Mouse (Mus musculus): ENCODE measurements around the gene Ppp2r5e.

Gene Ppp2r5e

GRCm38 (mm10) chr12:75552296-75552695 lies 43.7 kb downstream of the Ppp2r5e start:
- POLR2A ChIA-PET = interaction anchor here in 2 of 4 experiments (1.0 to 1.8 kb wide), 2 partner anchors 16 to 26 kb away, joined by 3 to 4 read pairs; no protein-coding TSS in a partner anchor
- CTCF ChIA-PET = interaction anchor here in 1 of 4 experiments (0.6 kb wide), 1 partner anchor 177 kb away, joined by 3 read pairs; no protein-coding TSS in a partner anchor

DNA sequence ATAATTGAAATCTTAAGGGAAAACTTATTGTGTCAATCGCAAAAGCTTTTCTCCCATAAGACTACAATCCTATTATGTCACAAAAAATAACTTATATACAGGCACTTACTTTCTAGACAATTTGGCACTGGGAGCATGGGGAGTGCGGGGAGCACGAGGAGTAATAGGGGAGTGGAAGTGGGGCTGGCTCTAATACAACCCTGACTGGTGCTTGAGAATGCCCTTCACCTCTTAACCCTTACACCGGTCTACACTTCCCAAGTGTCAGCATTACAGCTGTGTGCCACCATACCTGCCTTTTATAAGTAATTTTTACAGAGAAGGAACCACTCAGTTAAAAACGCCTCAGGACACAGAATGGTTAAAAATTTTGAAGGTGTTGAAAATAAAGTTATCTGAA lies 44.4 kb downstream of the Ppp2r5e start:
- CTCF ChIA-PET = no interaction called here
- POLR2A ChIA-PET = interaction anchor here in 2 of 4 experiments (0.6 to 1.8 kb wide), 3 partner anchors 9 to 26 kb away, joined by 3 to 4 read pairs (median 4); no protein-coding TSS in a partner anchor

DNA sequence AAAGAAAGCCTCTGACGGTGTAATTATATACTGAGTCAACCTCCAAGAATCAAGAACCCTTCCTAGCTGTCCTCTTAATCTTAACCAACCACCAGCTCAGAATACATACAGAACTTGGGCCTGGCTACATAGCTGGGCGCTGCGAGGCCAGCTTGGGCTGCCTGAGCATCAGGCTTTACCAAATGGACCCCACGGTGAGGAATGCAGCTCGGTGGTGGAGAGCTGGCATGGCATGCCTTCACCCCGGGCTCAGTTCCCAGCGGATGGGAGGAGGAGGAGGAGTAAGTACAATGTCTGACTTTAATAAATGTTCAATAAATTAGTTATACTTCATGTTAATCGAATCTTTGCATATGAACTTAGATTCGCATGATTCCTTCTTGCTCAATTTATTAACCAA lies 47.0 kb downstream of the Ppp2r5e start:
- POLR2A ChIA-PET = interaction anchor here in 2 of 4 experiments (1.0 to 1.7 kb wide), 4 partner anchors 11 to 47 kb away, joined by 3 to 6 read pairs (median 4); partner anchors contain the start of gene Ppp2r5e (in 1 of the 2)
- CTCF ChIA-PET = no interaction called here

DNA sequence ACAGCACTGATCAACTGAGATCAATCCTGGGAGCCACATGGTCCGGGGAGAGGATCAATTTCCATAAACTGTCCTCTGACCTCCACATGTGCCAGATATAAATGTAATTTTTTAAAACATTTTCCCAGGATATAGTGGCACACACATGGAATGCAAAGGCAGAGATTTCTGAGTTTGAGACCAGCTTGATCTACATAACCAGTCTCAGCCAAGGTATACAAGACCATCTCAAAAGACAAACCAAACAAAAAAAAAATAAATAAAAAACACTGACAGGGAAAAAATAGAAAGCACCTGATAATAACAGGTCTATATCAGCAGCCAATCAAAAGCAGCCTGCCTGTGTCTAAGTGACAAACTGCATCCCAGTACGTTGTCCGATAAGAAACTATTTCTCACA lies 48.9 kb downstream of the Ppp2r5e start:
- ChIA-PET POLR2A (interaction anchor here in 2 of 4 experiments (0.6 to 1.3 kb wide), 3 partner anchors 9 to 42 kb away, joined by 3 read pairs; no protein-coding TSS in a partner anchor), CTCF (no interaction called here)

GRCm38 (mm10) chr12:75546241-75546640 lies 49.8 kb downstream of the Ppp2r5e start:
- POLR2A ChIA-PET = interaction anchor here (0.7 to 1.1 kb wide), 4 partner anchors 9 to 94 kb away, joined by 3 read pairs; no protein-coding TSS in a partner anchor
- CTCF ChIA-PET = interaction anchor here in 1 of 4 experiments (1.1 kb wide), 1 partner anchor 26 kb away, joined by 3 read pairs; no protein-coding TSS in a partner anchor

GRCm38 (mm10) chr12:75545431-75545925 lies 50.6 kb downstream of the Ppp2r5e start:
- ChIA-PET POLR2A (interaction anchor here in 2 of 4 experiments (0.9 to 1.0 kb wide), 3 partner anchors 10 to 93 kb away, joined by 3 read pairs; no protein-coding TSS in a partner anchor), CTCF (no interaction called here)

GRCm38 (mm10) chr12:75544666-75545065 lies 51.4 kb downstream of the Ppp2r5e start:
- POLR2A ChIA-PET = interaction anchor here in 1 of 4 experiments (0.9 kb wide), 1 partner anchor 9 kb away, joined by 3 read pairs; no protein-coding TSS in a partner anchor
- CTCF ChIA-PET = no interaction called here

DNA sequence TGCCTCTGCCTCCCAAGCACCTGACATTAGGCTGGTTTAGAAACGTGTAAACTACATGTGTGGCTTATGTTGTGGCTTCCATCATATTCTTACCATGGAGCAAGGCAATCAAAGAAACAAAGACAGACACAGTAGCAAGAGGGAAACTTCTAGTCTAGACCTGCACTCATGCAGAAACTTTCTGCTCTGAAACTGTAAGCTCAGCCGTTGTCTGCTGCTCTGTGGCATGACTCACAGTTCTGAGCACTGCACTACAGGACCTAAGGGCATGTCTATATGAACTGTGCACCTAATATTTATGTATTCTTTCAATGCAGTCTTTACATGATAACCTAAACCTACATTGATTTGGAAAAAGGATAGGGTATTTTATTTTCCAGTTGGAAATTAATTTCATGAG lies 51.8 kb downstream of the Ppp2r5e start:
- CTCF ChIA-PET = no interaction called here
- POLR2A ChIA-PET = no interaction called here

DNA sequence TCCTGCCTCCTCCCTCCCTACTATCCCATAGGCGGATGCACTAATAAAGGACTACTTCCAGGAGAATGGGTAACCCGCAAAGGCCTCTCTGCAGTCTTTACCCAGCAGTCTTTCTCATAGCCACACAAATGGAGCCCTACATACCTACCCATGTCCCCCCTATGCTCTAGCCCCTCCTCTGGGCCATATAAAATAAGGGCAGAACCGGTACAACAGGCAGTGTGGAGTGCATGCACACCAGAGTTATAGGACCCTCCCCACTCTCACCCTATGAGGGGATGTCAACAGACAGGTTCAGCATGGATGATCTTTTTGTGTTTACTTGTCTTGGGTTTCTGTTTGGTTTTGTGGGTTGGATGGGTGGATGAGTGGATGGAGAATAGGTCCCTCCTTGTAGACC lies 52.7 kb downstream of the Ppp2r5e start:
- ChIA-PET CTCF (no interaction called here), POLR2A (no interaction called here)

DNA sequence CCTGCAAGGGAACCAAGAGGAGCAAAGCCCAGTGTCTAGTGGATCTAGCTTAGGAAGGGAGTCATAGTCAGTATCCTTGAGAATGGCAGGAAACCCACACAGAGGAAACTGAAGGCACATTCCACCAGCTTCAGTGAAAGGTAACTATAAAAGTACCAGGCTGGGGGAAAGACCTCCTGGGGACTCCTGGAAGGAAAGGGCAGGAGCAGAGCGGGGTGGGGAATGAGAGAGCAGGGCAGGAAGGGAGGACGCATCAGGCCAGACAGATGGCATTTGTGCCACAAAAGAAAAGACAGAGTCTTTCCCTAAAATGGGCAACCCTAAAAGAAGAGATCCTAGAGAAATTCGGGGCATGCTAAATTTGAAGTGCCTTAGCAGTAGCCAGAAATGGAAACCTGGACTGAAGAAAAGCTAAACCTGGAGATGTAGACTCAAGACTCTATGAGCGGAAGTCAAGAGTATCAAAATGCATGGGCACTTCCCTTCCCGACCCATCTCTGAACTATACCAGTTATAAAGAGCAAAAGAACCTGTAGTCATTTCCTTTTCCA lies 55.3 kb downstream of the Ppp2r5e start:
- ChIA-PET POLR2A (interaction anchor here in 2 of 4 experiments (0.5 to 2.5 kb wide), 16 partner anchors 8 to 129 kb away, joined by 3 to 7 read pairs (median 3); partner anchors contain the start of genes Ppp2r5e (in 1 of the 2) and Wdr89 (in 1 of the 2)), CTCF (interaction anchor here in 1 of 4 experiments (0.6 kb wide), 1 partner anchor 1224 kb away, joined by 3 read pairs; no protein-coding TSS in a partner anchor)

DNA sequence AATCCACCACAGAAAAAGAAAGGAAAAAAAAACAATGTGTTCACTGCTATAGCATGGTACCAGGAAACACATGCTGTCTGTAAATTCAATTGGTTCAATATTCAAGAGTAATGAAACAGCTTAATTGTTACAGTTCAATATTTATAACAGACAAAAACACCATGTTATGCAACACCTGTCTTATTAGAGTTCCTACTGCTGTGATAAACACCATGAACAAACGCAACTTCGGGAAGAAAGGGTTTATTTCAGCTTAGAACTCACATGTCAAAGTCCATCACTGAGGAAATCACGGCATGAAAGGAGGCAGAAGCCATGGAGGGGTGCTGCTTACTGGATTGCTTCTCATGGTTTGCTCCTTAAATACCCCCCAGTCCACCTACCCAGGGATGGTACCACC lies 56.8 kb downstream of the Ppp2r5e start:
- CTCF ChIA-PET = interaction anchor here in 1 of 4 experiments (0.8 kb wide), 1 partner anchor 201 kb away, joined by 3 read pairs; no protein-coding TSS in a partner anchor
- POLR2A ChIA-PET = interaction anchor here in 2 of 4 experiments (0.6 to 2.0 kb wide), 6 partner anchors 9 to 79 kb away, joined by 3 to 4 read pairs (median 3); no protein-coding TSS in a partner anchor

- ChIA-PET POLR2A (interaction anchor here (0.6 to 4.5 kb wide), 12 partner anchors 8 to 1662 kb away, joined by 3 to 24 read pairs (median 4); no protein-coding TSS in a partner anchor), CTCF (interaction anchor here in 3 of 4 experiments (0.6 to 1.1 kb wide), 4 partner anchors 34 to 203 kb away, joined by 3 to 5 read pairs (median 3); partner anchors contain the start of gene Wdr89 (in 1 of the 3))
Observed at GRCm38 (mm10) chr12:75537673-75538423, 58.2 kb downstream of the Ppp2r5e start.

DNA sequence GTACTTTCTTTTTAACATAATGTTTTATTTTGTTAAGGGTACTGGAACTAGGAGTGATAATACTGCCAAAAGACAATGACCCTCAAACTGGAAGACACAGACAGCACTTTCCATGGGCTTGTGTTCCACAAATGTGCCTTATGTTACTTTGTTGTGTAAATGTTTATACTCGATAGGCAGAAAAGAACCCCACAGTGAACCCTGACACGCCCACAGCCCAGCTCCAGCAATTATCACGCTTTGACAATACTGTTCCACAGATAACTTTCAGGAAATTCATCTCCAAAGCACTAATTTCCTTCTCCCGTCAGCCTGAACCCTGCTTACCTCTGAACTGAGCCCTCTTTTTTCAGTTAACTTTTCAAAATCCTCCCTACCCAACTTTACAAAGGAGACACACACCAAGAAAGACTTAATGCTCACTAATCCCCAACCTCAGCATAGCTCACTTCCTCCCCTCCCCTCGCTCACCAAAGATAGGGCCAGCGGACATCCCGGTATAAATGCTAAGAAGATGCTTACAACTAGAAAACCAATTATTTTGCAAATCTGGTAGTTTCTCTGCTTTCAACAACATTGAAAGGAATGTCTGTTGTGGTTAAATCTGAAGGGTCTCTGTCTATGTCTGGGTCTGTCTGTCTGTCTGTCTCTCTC lies 58.9 kb downstream of the Ppp2r5e start:
- POLR2A ChIA-PET = interaction anchor here (0.7 to 4.5 kb wide), 12 partner anchors 9 to 1662 kb away, joined by 3 to 24 read pairs (median 4); no protein-coding TSS in a partner anchor

GRCm38 (mm10) chr12:75536566-75536965 lies 59.5 kb downstream of the Ppp2r5e start:
- CTCF ChIA-PET = interaction anchor here in 1 of 4 experiments (0.6 kb wide), 1 partner anchor 50 kb away, joined by 3 read pairs; no protein-coding TSS in a partner anchor
- POLR2A ChIA-PET = interaction anchor here in 2 of 4 experiments (1.0 to 4.5 kb wide), 7 partner anchors 10 to 113 kb away, joined by 3 to 24 read pairs (median 6); no protein-coding TSS in a partner anchor

More for the DNA sequence above, 58.9 kb downstream of the Ppp2r5e start:
- CTCF ChIA-PET = interaction anchor here in 3 of 4 experiments (0.6 to 1.1 kb wide), 3 partner anchors 35 to 132 kb away, joined by 3 to 5 read pairs (median 3); partner anchors contain the start of gene Wdr89 (in 1 of the 3)

GRCm38 (mm10) chr12:75533145-75533544 lies 62.9 kb downstream of the Ppp2r5e start:
- ChIA-PET POLR2A (interaction anchor here in 1 of 4 experiments (1.2 to 5.3 kb wide), 3 partner anchors 8 to 19 kb away, joined by 4 to 37 read pairs (median 7); no protein-coding TSS in a partner anchor), CTCF (no interaction called here)

DNA sequence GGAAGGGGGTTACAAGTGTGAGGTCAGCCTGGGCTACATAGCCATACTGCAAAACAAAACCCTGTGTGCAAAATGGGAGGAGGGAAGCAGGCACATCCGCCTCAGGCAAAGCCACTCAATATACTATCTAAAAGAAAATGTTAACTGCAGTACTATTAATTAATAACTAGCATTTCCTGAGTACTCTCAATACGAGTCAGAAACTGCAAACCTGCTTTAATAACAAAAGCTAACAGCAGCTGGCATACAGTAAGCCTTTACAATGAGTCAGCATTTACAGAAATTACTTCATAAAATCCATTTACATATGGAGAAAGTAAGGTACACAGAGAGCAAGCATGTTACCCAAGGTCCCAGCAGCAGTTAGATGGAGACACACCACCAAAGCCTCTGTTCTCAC lies 64.2 kb downstream of the Ppp2r5e start:
- ChIA-PET POLR2A (interaction anchor here in 1 of 4 experiments (1.2 to 5.3 kb wide), 3 partner anchors 9 to 13 kb away, joined by 3 to 37 read pairs (median 7); no protein-coding TSS in a partner anchor), CTCF (interaction anchor here in 2 of 4 experiments (0.6 to 1.7 kb wide), 2 partner anchors 40 to 428 kb away, joined by 3 to 4 read pairs; no protein-coding TSS in a partner anchor)

- ChIA-PET CTCF (no interaction called here), POLR2A (interaction anchor here in 2 of 4 experiments (0.6 to 5.3 kb wide), 8 partner anchors 7 to 1212 kb away, joined by 3 to 37 read pairs (median 5); partner anchors contain the start of genes Ppp2r5e (in 1 of the 2) and Wdr89 (in 1 of the 2))
Observed at GRCm38 (mm10) chr12:75528857-75529808, 66.9 kb downstream of the Ppp2r5e start.

Measured in embryonic stem cell, embryonic (primary cell).